Mouse (Mus musculus): Measurements from ENCODE around the gene Gm10160.
"Not testable (repeated sequence)": the region's sequence is repeated elsewhere in the genome, so short reads cannot be mapped to it uniquely, and the experiment has no call there.

The Gm10160 gene

GRCm38 (mm10) chr7:81858236-81858635 lies 2.6 kb upstream of the Gm10160 start:
- in situ Hi-C loops (cut with MboI) = no loop called here

- in situ Hi-C loops (cut with MboI) = no loop called here
Observed at GRCm38 (mm10) chr7:81856221-81856620, 627 bp upstream of the Gm10160 start.

DNA sequence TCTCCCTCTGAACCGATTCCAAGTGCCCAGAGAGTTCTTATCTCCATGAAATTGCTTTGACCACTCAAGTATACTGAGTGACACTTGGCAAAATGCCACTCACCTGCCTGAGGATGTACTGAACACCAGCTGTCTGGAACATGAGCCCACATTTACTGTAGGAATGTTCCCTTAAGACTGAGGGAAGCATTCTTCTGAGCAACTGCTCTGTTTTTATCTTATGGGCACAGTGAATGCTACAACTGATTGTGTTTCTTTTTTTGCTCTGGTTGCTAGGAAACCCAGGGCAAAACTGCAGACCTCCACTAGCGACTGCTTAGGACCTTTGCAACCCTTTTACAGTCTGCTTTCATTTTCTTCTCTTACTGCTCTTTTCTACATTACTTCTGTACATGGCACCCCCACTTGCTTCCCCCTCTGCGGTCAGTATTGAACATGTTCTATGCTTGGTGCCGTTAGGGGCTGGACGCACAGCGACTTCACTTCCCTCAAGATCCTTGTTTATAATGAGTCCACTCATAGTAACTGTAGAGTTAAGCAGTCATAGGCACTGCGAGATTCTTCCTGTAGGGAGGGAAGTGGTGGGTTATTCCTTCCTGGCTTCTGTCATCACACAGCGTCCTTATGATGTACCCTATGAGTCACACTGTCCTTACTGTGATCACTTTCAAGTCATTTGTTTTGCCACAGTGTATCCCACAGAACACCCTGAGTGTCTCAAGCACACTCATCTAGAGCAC lies 856 bp downstream of the Gm10160 start:
- in situ Hi-C loops (cut with MboI) = no loop called here

GRCm38 (mm10) chr7:81851706-81852105 lies 3.9 kb downstream of the Gm10160 start:
- in situ Hi-C loops (cut with MboI) = no loop called here

DNA sequence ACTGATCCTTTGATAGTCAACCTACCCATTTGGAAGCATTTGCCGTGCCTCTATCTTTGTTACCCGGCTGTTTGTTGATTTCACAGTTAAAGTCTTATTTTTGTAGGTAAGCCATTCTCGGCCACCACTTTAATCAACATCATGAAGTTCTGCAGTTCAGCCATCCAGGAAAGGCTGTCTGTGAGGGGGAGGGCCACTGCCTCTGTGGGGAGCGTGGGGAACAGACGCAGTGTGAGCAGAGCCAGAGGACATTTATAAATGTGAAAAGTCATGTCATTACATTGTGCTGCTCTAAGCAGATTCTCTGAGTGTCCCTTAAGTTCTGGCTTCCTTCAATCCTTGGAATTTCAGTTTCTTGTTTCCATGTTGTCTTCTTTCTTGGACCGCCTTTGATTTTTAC lies 5.4 kb downstream of the Gm10160 start:
- in situ Hi-C loops (cut with MboI) = no loop called here

DNA sequence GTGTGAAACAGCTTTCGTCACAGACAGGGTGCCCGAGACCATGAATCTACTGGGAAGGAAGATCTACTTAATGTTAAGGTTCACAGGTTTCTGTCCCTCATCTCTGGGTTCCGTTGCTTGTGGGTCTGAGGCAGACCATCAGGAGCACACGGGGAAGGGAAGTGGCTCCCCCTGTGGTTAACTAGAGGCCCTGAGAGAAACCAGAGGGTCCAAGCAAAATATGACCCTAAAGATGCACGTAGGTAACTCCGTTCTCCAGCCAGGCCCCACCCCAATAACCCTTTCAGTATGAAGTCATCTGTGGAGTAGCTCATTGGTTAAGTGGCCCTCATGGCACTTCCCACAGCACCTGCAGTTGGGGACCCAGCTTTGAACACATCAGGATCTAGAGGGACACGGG lies 6.0 kb downstream of the Gm10160 start:
- in situ Hi-C loops (cut with MboI) = no loop called here

GRCm38 (mm10) chr7:81849214-81849613 lies 6.4 kb downstream of the Gm10160 start:
- in situ Hi-C loops (cut with MboI) = no loop called here

- in situ Hi-C loops (cut with MboI) = no loop called here
Observed at GRCm38 (mm10) chr7:81847777-81848176, 7.8 kb downstream of the Gm10160 start.

GRCm38 (mm10) chr7:81847010-81847409 lies 8.6 kb downstream of the Gm10160 start:
- in situ Hi-C loops (cut with MboI) = no loop called here

- in situ Hi-C loops (cut with MboI) = no loop called here
Observed at GRCm38 (mm10) chr7:81846008-81846407, 9.6 kb downstream of the Gm10160 start.

DNA sequence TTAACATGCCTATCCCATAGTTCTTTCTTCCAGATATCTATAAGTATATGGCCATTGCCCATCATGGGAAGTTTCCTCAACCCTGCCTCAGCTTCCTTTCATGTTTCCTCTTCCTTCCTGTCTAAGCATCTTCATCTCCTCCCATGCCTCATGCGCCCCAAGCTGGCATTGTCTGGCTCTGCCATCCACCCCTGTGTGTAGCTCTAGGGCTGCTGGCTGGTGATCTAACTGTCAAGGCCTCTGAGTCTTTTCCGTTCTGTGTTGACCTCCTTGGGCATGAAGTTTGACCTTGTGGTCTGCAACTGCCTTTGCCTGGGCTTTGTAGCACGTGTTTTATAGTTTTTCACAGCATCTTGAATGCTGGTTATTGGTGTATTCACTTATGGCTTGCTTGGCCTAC lies 10.3 kb downstream of the Gm10160 start:
- in situ Hi-C loops (cut with MboI) = no loop called here

DNA sequence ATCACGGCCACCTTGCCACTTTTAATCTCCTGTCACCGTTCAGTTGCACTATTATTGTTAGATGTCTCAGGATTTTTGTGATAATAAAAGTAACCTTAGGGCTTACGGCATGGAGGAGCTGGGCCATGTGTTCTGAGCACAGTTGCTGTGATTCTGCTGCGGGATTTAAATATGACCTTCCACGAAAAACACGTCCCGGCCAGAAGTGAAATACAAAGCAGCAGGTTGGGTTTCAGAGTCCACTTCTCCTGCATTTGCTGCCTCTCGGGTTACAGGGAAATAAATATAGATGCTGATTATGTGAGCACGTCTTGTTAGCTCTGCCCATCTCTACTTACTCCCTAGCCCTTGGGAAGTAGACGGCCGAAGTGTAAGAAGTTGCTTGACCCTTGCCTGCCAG lies 10.8 kb downstream of the Gm10160 start:
- in situ Hi-C loops (cut with MboI) = no loop called here

GRCm38 (mm10) chr7:81843903-81844302 lies 11.7 kb downstream of the Gm10160 start:
- in situ Hi-C loops (cut with MboI) = no loop called here

GRCm38 (mm10) chr7:81842998-81843397 lies 12.6 kb downstream of the Gm10160 start:
- in situ Hi-C loops (cut with MboI) = no loop called here

- in situ Hi-C loops (cut with MboI) = no loop called here
Observed at GRCm38 (mm10) chr7:81842141-81842540, 13.5 kb downstream of the Gm10160 start.

DNA sequence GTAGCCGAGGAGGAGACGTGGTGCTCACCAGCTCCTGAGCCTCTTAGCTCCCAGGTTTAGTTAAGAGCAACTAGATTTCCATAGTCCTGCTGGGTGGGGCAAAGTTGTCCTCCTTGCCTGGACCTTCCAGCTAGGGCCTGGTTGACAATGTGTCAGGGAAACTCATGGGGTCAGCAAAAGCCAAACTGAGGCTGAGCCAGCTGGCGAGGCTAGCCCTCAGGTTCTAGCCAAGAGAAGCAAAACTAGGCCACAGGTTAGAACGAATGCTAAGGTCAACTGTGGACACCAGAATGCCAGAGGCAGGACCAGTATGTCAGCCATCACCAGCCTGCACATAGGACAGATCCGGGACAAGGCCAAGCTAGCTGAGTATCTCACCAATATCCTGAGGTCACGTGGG lies 14.2 kb downstream of the Gm10160 start:
- in situ Hi-C loops (cut with MboI) = no loop called here

DNA sequence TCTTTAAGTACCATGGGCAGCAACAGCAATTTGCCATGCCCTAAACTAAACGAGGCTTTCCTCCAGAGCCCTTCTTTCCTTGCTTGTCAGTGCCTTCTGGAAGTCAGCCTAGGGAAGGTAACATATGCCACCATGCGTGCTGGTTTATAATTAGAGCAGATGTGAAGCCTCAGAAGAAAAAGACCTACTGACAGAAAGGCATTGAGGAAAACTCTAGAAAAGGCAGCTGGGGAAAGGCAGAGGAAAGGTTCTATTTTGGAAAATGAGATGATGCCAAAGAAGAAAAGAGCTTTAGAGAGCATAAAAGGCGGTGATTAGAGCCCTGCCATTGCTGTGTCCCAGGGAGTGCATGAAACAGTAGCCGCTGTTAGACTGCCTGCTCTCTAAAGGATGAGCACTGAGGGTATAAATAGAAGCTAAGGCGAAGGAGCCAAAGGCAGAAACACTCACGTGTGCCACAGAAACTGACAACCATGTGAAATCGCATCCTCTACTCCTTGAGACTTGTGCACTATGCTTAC lies 14.9 kb downstream of the Gm10160 start:
- in situ Hi-C loops (cut with MboI) = no loop called here

- in situ Hi-C loops (cut with MboI) = no loop called here
Observed at GRCm38 (mm10) chr7:81839746-81840145, 15.8 kb downstream of the Gm10160 start.

GRCm38 (mm10) chr7:81837771-81838170 lies 17.8 kb downstream of the Gm10160 start:
- in situ Hi-C loops (cut with MboI) = not testable (repeated sequence)

DNA sequence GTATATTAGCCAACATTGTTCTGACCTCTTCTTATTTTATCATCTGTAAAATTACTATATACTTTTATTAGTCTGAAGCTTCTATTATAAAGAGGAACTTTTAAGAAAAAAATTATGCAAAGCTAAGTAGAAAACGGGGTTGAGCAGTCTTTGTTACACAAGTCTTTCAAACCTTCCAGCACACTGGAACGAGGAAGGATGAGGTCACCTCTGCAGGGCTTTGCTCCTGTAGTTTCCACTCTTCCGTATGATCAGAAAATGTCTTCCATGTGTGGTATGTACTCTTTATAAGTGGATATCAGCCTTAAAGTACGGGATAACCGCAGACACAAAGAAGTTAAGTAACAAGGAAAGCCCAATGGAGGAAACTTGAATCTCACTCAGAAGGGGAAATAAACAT lies 20.2 kb downstream of the Gm10160 start:
- in situ Hi-C loops (cut with MboI) = no loop called here

GRCm38 (mm10) chr7:81834847-81835246 lies 20.7 kb downstream of the Gm10160 start:
- in situ Hi-C loops (cut with MboI) = no loop called here

GRCm38 (mm10) chr7:81829379-81829894 lies 26.2 kb downstream of the Gm10160 start, which contains the start of gene Btbd1:
Btbd1 (minus strand) TSS chr7:81829431.
- in situ Hi-C loops (cut with MboI) = no loop called here

GRCm38 (mm10) chr7:81828681-81829378 lies 26.8 kb downstream of the Gm10160 start:
- in situ Hi-C loops (cut with MboI) = no loop called here
